Mouse (Mus musculus) 3T3-L1 (cell line): ENCODE data around the gene Chchd6.

ENCODE experiments used
- DNase-seq: peaks from one replicate; pipeline ENCODE4 v3.0.0-alpha.2; 2015; ENCODE audit warnings: low read depth, low spot score

The Chchd6 gene

GRCm38 (mm10) chr6:89404964-89405363 is 190.5 kb downstream of the Chchd6 start:
- no peak for DNase-seq

- DNase-seq, result peak; percentile 64
These were observed 191.9 kb downstream of the Chchd6 start for GRCm38 (mm10) chr6:89403257-89404225.

GRCm38 (mm10) chr6:89402406-89402805 is 193.0 kb downstream of the Chchd6 start:
- DNase-seq, result no peak

GRCm38 (mm10) chr6:89399564-89399963 is 195.9 kb downstream of the Chchd6 start:
- no peak for DNase-seq

DNA sequence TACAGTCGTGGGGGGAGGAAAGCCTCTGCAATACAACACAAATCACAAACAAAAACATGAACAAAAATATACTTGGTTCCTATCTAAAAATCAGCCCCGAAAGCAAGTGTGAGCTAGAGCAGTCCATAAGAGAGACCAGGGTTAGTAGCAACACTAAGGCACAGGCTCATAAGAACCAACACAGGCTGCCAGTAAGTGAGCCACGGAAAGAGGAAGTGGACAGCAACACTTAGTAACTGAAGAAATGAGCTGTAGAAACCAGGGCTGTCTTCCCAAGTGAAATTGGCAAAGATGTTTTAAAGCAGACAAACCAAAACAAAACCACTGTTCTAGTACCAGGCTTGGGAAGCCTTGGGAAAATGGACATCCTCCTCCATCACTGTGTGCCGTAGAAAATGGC is 197.5 kb downstream of the Chchd6 start:
- DNase-seq, result no peak

DNA sequence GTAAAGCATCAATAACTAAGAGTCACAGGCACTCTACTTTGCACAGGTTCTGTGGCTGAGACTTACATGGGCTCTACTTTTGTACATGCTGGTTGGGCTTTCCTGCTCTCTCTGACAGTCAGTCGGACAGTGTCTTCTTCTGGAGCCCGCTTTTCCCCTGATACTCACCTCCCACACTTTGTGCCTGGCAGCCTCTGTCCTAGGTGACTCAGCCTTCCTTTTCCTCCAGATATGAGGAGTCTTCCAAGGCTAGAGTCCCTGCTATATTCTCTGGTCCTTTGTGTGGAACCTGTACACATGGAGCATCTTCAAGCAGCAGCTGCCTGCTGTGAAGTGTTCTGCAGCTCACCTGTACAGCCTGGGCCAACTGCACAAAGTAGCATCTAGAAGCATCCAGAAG is 201.6 kb downstream of the Chchd6 start:
- DNase-seq, result no peak

GRCm38 (mm10) chr6:89392213-89392612 is 203.2 kb downstream of the Chchd6 start:
- DNase-seq, result no peak

DNA sequence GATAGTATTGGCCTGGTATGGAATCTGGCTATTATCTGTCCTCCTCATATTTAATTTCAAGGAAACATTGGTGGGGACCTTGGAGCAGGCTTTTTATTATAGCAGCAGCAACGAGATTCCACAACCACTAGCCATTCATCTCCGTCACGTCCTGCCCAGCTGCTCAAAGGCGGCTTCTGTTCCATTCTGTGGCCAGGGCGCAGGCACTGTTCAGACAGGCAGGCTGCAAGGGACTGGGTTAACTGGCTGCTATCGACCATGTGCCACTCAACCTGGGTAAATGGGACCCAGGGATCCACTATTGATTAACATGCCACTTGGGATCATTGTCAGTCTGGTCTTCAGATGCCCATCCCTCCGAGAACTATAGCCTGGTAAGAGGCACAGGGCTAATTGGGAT is 205.7 kb downstream of the Chchd6 start:
- no peak for DNase-seq

GRCm38 (mm10) chr6:89386956-89387355 is 208.5 kb downstream of the Chchd6 start:
- DNase-seq, result peak; percentile 67

- DNase-seq, result no peak
These were observed 210.8 kb downstream of the Chchd6 start for GRCm38 (mm10) chr6:89384699-89385098.

DNA sequence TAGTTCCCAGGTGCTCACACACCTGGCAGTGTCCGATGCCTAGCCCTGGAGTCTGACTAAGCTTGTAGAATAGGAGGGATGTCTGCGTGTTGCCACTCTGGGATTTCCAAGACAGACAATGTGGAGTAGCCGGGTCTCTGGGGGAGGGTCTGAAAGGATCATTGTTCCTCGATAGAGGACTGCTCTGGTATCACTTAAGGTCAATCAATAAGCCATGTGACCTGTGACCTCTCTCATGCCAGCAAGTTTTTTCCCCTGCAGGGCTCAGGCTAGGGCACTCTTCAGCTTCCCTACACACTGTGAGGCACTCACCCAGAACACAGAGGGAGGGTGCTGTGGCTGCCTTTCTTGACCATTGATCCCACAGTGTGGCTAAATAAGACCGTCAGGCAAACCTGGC is 213.6 kb downstream of the Chchd6 start:
- DNase-seq, result no peak

DNA sequence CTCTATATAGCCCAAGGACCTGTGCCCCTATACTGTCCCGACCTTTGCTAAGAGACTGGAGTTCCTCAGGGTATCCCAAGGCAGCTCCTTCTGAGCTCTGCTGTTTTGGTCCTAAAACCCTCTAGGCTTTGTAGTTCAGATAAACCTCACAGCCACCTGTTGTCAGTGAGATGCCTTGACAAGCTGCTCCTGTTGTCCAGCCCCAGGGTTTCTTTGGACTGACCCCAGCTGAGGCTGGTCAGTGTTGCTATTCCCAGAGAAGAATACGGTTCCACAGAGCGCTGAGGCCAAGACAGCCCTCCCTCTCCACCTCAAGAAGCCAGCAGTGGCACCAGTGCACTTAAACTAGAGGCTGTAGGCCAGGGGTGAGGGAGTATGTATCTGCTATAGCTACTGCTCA is 214.3 kb downstream of the Chchd6 start:
- no peak for DNase-seq

- DNase-seq, result no peak
These were observed 214.7 kb downstream of the Chchd6 start for GRCm38 (mm10) chr6:89380751-89381150.

GRCm38 (mm10) chr6:89378264-89378663 is 217.2 kb downstream of the Chchd6 start:
- no peak for DNase-seq

DNA sequence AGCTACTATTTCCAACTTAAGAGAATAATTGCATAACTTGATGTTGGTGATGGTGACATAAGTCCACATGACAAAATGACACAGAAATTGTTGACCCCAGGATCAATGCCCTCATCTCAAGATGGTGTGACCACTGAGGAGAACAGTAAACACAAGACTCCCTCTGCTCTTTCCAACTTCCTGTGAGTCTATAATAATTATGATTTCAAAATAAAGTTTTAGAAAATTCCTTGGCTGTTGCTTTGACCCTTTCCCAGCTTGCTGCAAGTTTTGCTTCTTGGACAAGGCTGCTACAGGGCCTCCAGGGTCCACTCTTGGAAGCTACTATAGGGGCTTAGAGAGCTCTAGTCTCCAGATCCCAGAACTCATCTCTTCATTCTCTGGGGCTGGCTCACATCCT is 226.6 kb downstream of the Chchd6 start:
- DNase-seq, result peak; percentile 31

- peak; percentile 53 for DNase-seq
These were observed 231.1 kb downstream of the Chchd6 start for GRCm38 (mm10) chr6:89364342-89364741.

- no peak for DNase-seq
These were observed 232.4 kb downstream of the Chchd6 start for GRCm38 (mm10) chr6:89363107-89363451.

- DNase-seq, result peak; percentile 45
These were observed 233.0 kb downstream of the Chchd6 start, which contains the start of gene Plxna1 for GRCm38 (mm10) chr6:89362281-89363106. Gene Plxna1 (minus strand): TSS chr6:89362620.

DNA sequence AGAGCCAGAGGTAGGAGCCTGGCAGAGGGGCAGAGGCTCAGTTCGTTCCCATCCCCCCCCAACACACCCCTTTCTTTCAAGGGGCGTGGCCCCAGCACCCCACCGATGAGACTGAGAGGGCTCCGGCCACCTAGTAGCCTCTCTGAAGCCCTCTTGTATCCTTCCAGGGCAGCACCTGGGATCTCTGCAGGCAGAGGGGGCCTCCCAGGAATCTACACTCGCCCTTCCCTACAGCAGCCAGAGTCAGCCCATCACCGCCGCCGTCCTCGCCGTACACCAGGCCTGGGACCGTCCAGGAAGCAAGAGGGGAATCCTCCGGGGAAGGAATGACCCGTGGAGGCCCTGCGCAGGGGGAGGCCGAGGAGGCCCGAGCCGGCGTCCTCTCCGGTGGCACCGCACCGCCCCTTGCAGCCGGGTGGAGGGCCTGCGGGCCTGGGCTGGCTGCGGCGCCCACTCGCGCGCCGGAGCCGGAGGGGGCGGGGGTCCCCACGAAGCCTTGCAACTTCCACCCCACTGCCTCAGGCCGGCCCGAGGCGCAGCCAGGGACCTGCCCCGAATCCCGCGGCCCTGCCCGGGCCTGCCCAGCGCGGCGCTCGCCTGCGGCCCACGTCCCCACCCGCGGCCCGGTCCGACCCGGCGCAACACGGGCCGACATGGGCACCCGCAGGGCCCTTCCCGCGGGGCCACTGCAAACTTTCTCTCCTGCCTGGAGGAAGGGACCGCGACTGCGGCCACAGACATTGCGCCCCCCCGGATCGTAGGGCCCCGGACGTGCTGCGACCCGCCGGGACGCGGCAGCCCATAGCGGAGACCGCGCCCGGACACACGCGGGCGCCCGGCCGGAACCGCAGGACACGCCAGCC is 233.8 kb downstream of the Chchd6 start:
- DNase-seq, result peak; percentile 48

- peak; percentile 58 for DNase-seq
These were observed 234.6 kb downstream of the Chchd6 start for GRCm38 (mm10) chr6:89360709-89361417.
